Mouse (Mus musculus) thymus, adult 2 months (tissue): Measurements from ENCODE around the gene Gm3676.
"Not testable (repeated sequence)": the region's sequence is repeated elsewhere in the genome, so short reads cannot be mapped to it uniquely, and the experiment has no call there.

Experiments
- CTCF ChIP-seq: fragments of 200-500 bp; IDR thresholded peaks from 2 replicates; pipeline ENCODE4 v1.5.1; 2012; ENCODE audit warnings: mild to moderate bottlenecking, control low read depth, low read length, moderate library complexity, borderline replicate concordance; ENCODE audit not compliant: control insufficient read depth, poor library complexity, insufficient read depth; ENCODE audit errors: extremely low read depth
- POLR2A ChIP-seq: fragments of 200-500 bp; IDR thresholded peaks from 2 replicates; pipeline ENCODE4 v1.6.1; 2012; ENCODE audit warnings: mild to moderate bottlenecking, low read length, control low read depth, moderate library complexity; ENCODE audit not compliant: control insufficient read depth, poor library complexity, insufficient read depth; ENCODE audit errors: extremely low read depth

- TF ChIP-seq CTCF, POLR2A: not testable (repeated sequence)
Observed at GRCm38 (mm10) chr14:41600935-41601334, 45.4 kb downstream of the Gm3676 start.
